Mouse (Mus musculus) embryonic facial prominence, embryonic 12.5 days (tissue): Measurements from ENCODE around the gene Ficd. TPM values are rescaled to one million over a fixed set of nuclear protein-coding genes. Genes with fewer than 3 reads are reported as not detected.

Experiments used
- ATAC-seq: fragments of 200-750 bp; cut with Nextera tagmentation; 2 replicates; pipeline ENCODE4 v1.8.0; 2017; ENCODE audit not compliant: insufficient number of reproducible peaks, insufficient read depth, low FRiP score, low TSS enrichment
- H3K27ac ChIP-seq: fragments of 300-500 bp; sonication (generic); 2 replicates; pipeline ENCODE4 v1.5.1; 2016; ENCODE audit warnings: mild to moderate bottlenecking
- H3K27me3 ChIP-seq: fragments of 300-500 bp; sonication (generic); 2 replicates; pipeline ENCODE4 v1.6.1; 2016; ENCODE audit warnings: mild to moderate bottlenecking, moderate library complexity
- H3K36me3 ChIP-seq: fragments of 300-500 bp; sonication (generic); 2 replicates; pipeline ENCODE4 v1.6.1; 2016; ENCODE audit warnings: mild to moderate bottlenecking
- H3K4me1 ChIP-seq: fragments of 300-500 bp; sonication (generic); 2 replicates; pipeline ENCODE4 v1.6.1; 2016
- H3K4me2 ChIP-seq: fragments of 300-500 bp; sonication (generic); replicated peaks from 2 replicates; pipeline ENCODE4 v1.6.1; 2016; ENCODE audit warnings: mild to moderate bottlenecking, moderate library complexity
- H3K4me3 ChIP-seq: fragments of 300-500 bp; sonication (generic); 2 replicates; pipeline ENCODE4 v1.5.1; 2016; ENCODE audit warnings: mild to moderate bottlenecking
- H3K9ac ChIP-seq: fragments of 300-500 bp; sonication (generic); 2 replicates; pipeline ENCODE4 v1.6.1; 2016; ENCODE audit warnings: mild to moderate bottlenecking, moderate library complexity
- H3K9me3 ChIP-seq: fragments of 300-500 bp; sonication (generic); 2 replicates; pipeline ENCODE4 v1.6.1; 2016; ENCODE audit warnings: mild to moderate bottlenecking, moderate library complexity
- WGBS: fragments of 180-500 bp; shearing (Covaris S2); methylation state at CpG from one replicate; pipeline ENCODE4 v1.1.7; 2016; 5-methylcytosine and 5-hydroxymethylcytosine counted together
- polyA plus RNA-seq: library from polyadenylated mRNA; unstranded; fragments of >200 nt; fragmentation: Nextera tagmentation; extraction: Ambion mirVana; gene quantifications from 2 replicates; pipeline ENCODE4 v1.2.1, GENCODE M21; 2016

The Ficd gene
- polyA plus RNA-seq, 1 experiment from 2014 or later = 5.1 TPM

GRCm38 (mm10) chr5:113789075-113789788 is 53.6 kb downstream of the Ficd start:
- H3K27me3 ChIP-seq = no peaks in the 10 kb centered on the region
- no peak overlapping the region for H3K9ac ChIP-seq
- H3K9me3 ChIP-seq = no peaks in the 10 kb centered on the region
- H3K4me3 ChIP-seq = no peak overlapping the region
- peaks cover 27% of the 10 kb centered on the region for H3K4me1 ChIP-seq
- peaks cover 16% of the 10 kb centered on the region for H3K36me3 ChIP-seq
- H3K27ac ChIP-seq = peak overlapping the region; percentile 82
- ATAC-seq = 0 out of 2 replicates have a peak, but pooled peaks have one; percentile 18
- 13% methylated on average over 7 of the region's 7 CpGs for WGBS
- H3K4me2 ChIP-seq = no peak overlapping the region; the same call in 1 of the 2 replicates

Other genes with a start within 250 kb of the Ficd start
- 7.1 and 8.3 TPM in 2 replicates for gene Wscd2, start 245.5 kb upstream of the Ficd start, polyA plus RNA-seq
- gene Cmklr1, start 85.4 kb upstream of the Ficd start, polyA plus RNA-seq = 2.1 and 3.3 TPM in 2 replicates
- gene 1700069L16Rik, start 11.0 kb upstream of the Ficd start, polyA plus RNA-seq = not detected in 2 replicates
- gene Sart3, start 36.7 kb downstream of the Ficd start, polyA plus RNA-seq = 87.8 and 88.3 TPM in 2 replicates
- 109 and 111 TPM in 2 replicates for gene Iscu, start 36.9 kb downstream of the Ficd start, polyA plus RNA-seq
- gene Tmem119, start 64.7 kb downstream of the Ficd start, polyA plus RNA-seq = 116 and 118 TPM in 2 replicates
- 1.5 and 1.9 TPM in 2 replicates for gene Selplg, start 96.8 kb downstream of the Ficd start, polyA plus RNA-seq
- 123 and 127 TPM in 2 replicates for gene Coro1c, start 173.0 kb downstream of the Ficd start, polyA plus RNA-seq